Mouse (Mus musculus) stomach, postnatal 0 days (tissue): ENCODE results near the gene Baiap3. TPM values are rescaled to one million over a fixed set of nuclear protein-coding genes. Genes with fewer than 3 reads are reported as not detected.

ENCODE experiments used
- ATAC-seq: fragments of 200-750 bp; cut with Nextera tagmentation; 2 replicates; pipeline ENCODE4 v1.8.0; 2017; ENCODE audit not compliant: low FRiP score, low TSS enrichment
- DNase-seq: peaks from one replicate; pipeline ENCODE4 v3.0.0-alpha.2; 2016; ENCODE audit warnings: low spot score
- H3K27ac ChIP-seq: fragments of 300-500 bp; sonication (generic); replicated peaks from 2 replicates; pipeline ENCODE4 v1.5.1; 2014; ENCODE audit warnings: mild to moderate bottlenecking, control low read depth
- H3K27me3 ChIP-seq: fragments of 300-500 bp; sonication (generic); 2 replicates; pipeline ENCODE4 v1.6.1; 2014; ENCODE audit warnings: low read length; ENCODE audit not compliant: control insufficient read depth, insufficient read depth
- H3K36me3 ChIP-seq: fragments of 300-500 bp; sonication (generic); 2 replicates; pipeline ENCODE4 v1.6.1; 2014; ENCODE audit warnings: low read length, mixed read lengths; ENCODE audit not compliant: control insufficient read depth, insufficient read depth
- H3K4me1 ChIP-seq: fragments of 300-500 bp; sonication (generic); replicated peaks from 2 replicates; pipeline ENCODE4 v1.6.1; 2014; ENCODE audit warnings: antibody characterized with exemption; ENCODE audit not compliant: control insufficient read depth, insufficient read depth
- H3K4me2 ChIP-seq: fragments of 300-500 bp; sonication (generic); replicated peaks from 2 replicates; pipeline ENCODE4 v1.6.1; 2014; ENCODE audit warnings: low read depth, mild to moderate bottlenecking, control low read depth, moderate library complexity
- H3K4me3 ChIP-seq: fragments of 300-500 bp; sonication (generic); 2 replicates; pipeline ENCODE4 v1.5.1; 2014; ENCODE audit warnings: low read depth, low read length, control low read depth
- H3K9ac ChIP-seq: fragments of 300-500 bp; sonication (generic); 2 replicates; pipeline ENCODE4 v1.6.1; 2014; ENCODE audit warnings: mild to moderate bottlenecking, low read length, control low read depth, mixed read lengths
- H3K9me3 ChIP-seq: fragments of 300-500 bp; sonication (generic); 2 replicates; pipeline ENCODE4 v1.6.1; 2016; ENCODE audit warnings: low read length; ENCODE audit not compliant: control insufficient read depth
- CTCF ChIP-seq: IDR thresholded peaks from 2 replicates; pipeline ENCODE4 v1.5.1; 2016; ENCODE audit warnings: antibody characterized with exemption, low read depth, mild to moderate bottlenecking, moderate library complexity
- EP300 ChIP-seq: optimal IDR thresholded peaks from 2 replicates; pipeline ENCODE3; 2016; ENCODE audit warnings: antibody characterized with exemption
- whole genome bisulfite sequencing: fragments of 180-500 bp; shearing (Covaris S2); extraction: QIAGEN DNeasy Blood & Tissue Kit; methylation state at CpG from one replicate; pipeline ENCODE4 v1.1.7; 2014; 5-methylcytosine and 5-hydroxymethylcytosine counted together
- polyA plus RNA-seq: library from polyadenylated mRNA; unstranded; fragments of >200 nt; fragmentation: Nextera tagmentation; extraction: Ambion mirVana; gene quantifications from 2 replicates; pipeline ENCODE4 v1.2.1, GENCODE M21; 2015

The Baiap3 gene
- polyA plus RNA-seq, 1 experiment from 2014 or later = 1.2 TPM

DNA sequence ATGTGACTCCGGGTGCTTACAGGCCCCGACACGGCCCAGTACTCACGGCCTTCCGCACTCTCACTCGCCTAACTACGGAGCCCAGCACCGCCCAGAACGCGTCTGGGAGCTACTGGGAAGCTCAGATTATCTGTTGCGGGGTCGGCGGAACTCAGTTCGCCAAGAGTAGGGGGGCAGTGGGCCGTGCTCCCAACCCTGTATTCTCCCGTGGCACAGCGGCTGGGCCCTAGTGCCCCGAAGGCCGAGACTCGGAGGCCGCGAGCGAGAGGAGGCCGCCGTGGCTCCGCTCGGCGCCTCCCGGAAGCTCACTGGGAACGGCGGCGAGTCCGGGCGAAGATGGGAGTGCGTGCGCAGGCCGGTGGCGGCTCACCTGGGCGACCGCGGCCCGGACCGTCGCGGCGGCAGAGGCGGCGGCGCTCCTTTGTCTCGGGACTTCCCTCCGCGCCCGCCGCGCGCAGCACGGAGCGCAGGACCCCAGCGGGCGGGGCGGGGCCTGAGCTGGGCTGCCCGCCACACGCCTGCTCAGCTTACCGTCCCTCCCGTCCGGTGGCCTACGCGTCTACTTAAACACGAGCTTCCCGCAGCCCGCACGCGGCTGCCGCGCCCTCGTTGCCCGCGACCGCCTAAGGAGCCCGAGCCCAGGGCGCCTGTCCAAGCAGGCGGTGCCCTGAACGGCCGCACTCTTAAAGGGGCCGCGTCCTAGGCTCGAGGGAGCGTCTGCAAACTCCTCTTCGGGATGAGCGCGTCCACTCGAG is 17.0 kb upstream of the Baiap3 start:
- no peaks in the 10 kb centered on the region for H3K9me3 ChIP-seq
- H3K4me2 ChIP-seq = peak overlapping the region; percentile 95
- peak; percentile 88 for DNase-seq
- peak; percentile 91 for ATAC-seq
- no peak for TF ChIP-seq CTCF
- TF ChIP-seq EP300 = peak; percentile 78
- peak overlapping the region; percentile 98 for H3K9ac ChIP-seq
- peak overlapping the region; percentile 95 for H3K4me3 ChIP-seq
- no peaks in the 10 kb centered on the region for H3K36me3 ChIP-seq
- H3K27ac ChIP-seq = peak overlapping the region; percentile 99
- no peaks in the 10 kb centered on the region for H3K27me3 ChIP-seq
- under 1% methylated on average over 92 of the region's 92 CpGs for WGBS
- peaks cover 8% of the 10 kb centered on the region; the same call in 1 of the 2 replicates for H3K4me1 ChIP-seq

GRCm38 (mm10) chr17:25272326-25272725 is 16.2 kb upstream of the Baiap3 start:
- Histone ChIP-seq H3K9ac (peak overlapping the region; percentile 98), H3K27ac (peak overlapping the region; percentile 99), H3K4me2 (peak overlapping the region; percentile 95), H3K27me3 (no peaks in the 10 kb centered on the region), H3K9me3 (no peaks in the 10 kb centered on the region), H3K36me3 (peaks cover 5% of the 10 kb centered on the region; the same call in 1 of the 2 replicates), H3K4me1 (peaks cover 8% of the 10 kb centered on the region; the same call in 1 of the 2 replicates), H3K4me3 (peak overlapping the region; percentile 95)
- under 1% methylated on average over 10 of the region's 10 CpGs for WGBS
- ATAC-seq = no peak
- peak; percentile 64 for DNase-seq
- TF ChIP-seq EP300 (no peak), CTCF (no peak)

DNA sequence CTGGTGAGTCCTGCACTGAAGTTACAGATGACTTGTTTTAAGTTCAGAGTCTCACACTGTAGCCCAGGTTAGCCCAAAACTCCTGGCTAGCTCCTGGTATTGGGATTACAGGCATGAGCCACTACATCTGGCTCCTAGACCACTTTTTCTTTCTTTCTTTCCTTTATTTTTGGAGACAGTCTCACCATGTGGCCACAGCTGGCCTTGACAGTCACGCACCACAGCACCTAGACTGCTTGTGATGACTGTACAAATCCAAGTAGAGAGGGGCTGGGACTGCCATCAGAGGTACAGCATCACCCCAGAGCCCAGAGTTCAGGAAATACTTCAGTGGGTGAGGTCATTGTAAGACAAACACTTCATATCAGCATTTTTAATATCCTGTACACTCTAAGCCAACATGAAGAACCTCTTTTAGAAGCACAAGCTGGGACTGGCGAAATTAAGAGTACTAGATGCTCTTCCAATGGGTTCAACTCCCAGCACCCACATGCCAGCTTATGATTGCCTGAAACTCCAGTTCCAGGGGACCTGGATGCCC is 14.7 kb upstream of the Baiap3 start:
- Histone ChIP-seq H3K36me3 (peaks cover 14% of the 10 kb centered on the region), H3K9ac (no peak overlapping the region; the same call in 1 of the 2 replicates), H3K4me1 (peaks cover 8% of the 10 kb centered on the region; the same call in 1 of the 2 replicates), H3K4me3 (no peak overlapping the region), H3K27me3 (no peaks in the 10 kb centered on the region), H3K9me3 (no peaks in the 10 kb centered on the region), H3K27ac (no peak overlapping the region), H3K4me2 (peak overlapping the region; percentile 95; the same call in 1 of the 2 replicates)
- 56% methylated on average over 2 of the region's 2 CpGs for WGBS
- DNase-seq (no peak), ATAC-seq (no peak)
- TF ChIP-seq EP300 = no peak

DNA sequence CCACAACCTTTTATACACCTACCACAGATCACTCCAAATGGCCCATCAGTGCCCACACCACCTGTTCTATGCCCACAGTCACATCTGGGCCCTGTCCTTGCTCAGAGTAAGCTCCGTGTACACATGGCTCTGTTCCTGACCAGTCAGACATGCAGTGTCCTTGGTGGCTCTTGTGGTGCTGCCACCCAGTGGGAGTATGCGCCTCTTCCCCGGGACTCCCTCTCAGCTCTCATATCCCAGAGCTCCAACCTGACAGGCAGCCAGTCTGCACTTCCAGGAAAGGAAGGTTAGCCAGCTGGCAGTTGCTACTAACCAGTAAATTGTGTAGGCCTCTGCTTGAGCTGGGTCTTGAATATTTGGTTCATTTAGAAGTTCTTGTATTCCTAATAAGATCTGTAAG is 8.3 kb upstream of the Baiap3 start:
- H3K9ac ChIP-seq = no peak overlapping the region
- TF ChIP-seq EP300 (no peak), CTCF (peak; percentile 59)
- WGBS = 52% methylated on average over 3 of the region's 3 CpGs
- H3K9me3 ChIP-seq = no peaks in the 10 kb centered on the region
- no peaks in the 10 kb centered on the region for H3K27me3 ChIP-seq
- H3K4me2 ChIP-seq = no peak overlapping the region
- ATAC-seq = peak; percentile 43; the same call in 1 of the 2 replicates
- H3K36me3 ChIP-seq = peaks cover 24% of the 10 kb centered on the region
- H3K4me3 ChIP-seq = no peak overlapping the region
- no peak overlapping the region for H3K27ac ChIP-seq
- H3K4me1 ChIP-seq = no peaks in the 10 kb centered on the region
- no peak for DNase-seq

- H3K4me2 ChIP-seq = no peak overlapping the region
- no peak for TF ChIP-seq CTCF
- no peak for DNase-seq
- no peak overlapping the region for H3K27ac ChIP-seq
- H3K9ac ChIP-seq = no peak overlapping the region
- H3K27me3 ChIP-seq = 0 out of 2 replicates have a peak, but pooled peaks cover 3% of the 10 kb centered on the region
- no peak for ATAC-seq
- no peaks in the 10 kb centered on the region for H3K9me3 ChIP-seq
- no peak overlapping the region for H3K4me3 ChIP-seq
- 0 out of 2 replicates have a peak, but pooled peaks cover 3% of the 10 kb centered on the region for H3K4me1 ChIP-seq
- peaks cover 4% of the 10 kb centered on the region; the same call in 1 of the 2 replicates for H3K36me3 ChIP-seq
- 43% methylated on average over 6 of the region's 6 CpGs for WGBS
Observed at GRCm38 (mm10) chr17:25257804-25258261, 1.7 kb upstream of the Baiap3 start.

- Histone ChIP-seq H3K4me2 (no peak overlapping the region), H3K27me3 (0 out of 2 replicates have a peak, but pooled peaks cover 3% of the 10 kb centered on the region), H3K4me3 (no peak overlapping the region), H3K36me3 (no peaks in the 10 kb centered on the region), H3K27ac (no peak overlapping the region), H3K9ac (no peak overlapping the region), H3K4me1 (0 out of 2 replicates have a peak, but pooled peaks cover 3% of the 10 kb centered on the region), H3K9me3 (no peaks in the 10 kb centered on the region)
- WGBS = 67% methylated on average over 2 of the region's 2 CpGs
- DNase-seq (no peak), ATAC-seq (no peak)
- no peak for TF ChIP-seq CTCF
- no peak for TF ChIP-seq EP300
Observed at GRCm38 (mm10) chr17:25255110-25255509, 1.1 kb downstream of the Baiap3 start.
